ENCODE assay signal across 8 mouse cellular contexts in the genomic region with DNA sequence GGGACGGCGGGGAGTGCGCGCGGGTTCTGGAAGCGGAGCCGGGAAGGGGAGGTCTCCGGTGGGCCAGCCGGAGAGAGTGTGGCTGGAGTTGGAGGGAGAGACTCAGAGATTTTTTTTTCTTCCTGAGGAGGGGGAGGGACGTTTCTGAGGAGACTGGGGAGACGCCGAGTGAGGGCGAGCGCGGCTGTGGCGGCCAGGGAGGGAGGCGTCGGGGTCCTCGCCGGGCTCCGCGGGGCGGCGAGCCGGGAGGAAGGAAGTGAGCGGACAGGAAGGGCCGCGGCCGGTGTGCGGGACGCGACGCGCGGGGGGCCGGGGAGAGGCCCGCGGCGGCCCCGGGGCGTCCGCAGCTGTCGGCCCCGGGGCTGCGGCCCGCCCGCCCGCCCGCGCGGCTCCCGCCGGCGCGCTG. TPM values are rescaled to one million over a fixed set of nuclear protein-coding genes. Genes with fewer than 3 reads are reported as not detected.
DNase-seq lines count a peak whose midpoint lies in the region; ATAC-seq and TF ChIP-seq lines count a peak whose summit lies in the region.

No protein-coding gene starts in this region.

- peak overlapping the region; percentile 87 for H3K4me3 ChIP-seq in heart, embryonic 13.5 days
- peak overlapping the region; percentile 75 for H3K4me3 ChIP-seq in liver, embryonic 13.5 days (replicated peaks)
- H3K4me3 ChIP-seq in olfactory bulb, adult 2 months (ENCODE audit: insufficient read depth, low read depth, low read length): peak overlapping the region; percentile 95

- peak overlapping the region; percentile 97 for H3K9ac ChIP-seq in heart, embryonic 13.5 days
- H3K9ac ChIP-seq in liver, embryonic 13.5 days: peak overlapping the region; percentile 78

- peak overlapping the region; percentile 98 for H3K27ac ChIP-seq in heart, embryonic 13.5 days (replicated peaks)
- H3K27ac ChIP-seq in liver, embryonic 13.5 days: peak overlapping the region; percentile 74
- peak overlapping the region; percentile 93; the same call in 1 of the 2 replicates for H3K27ac ChIP-seq in olfactory bulb, adult 2 months (ENCODE audit: insufficient read depth, low read depth, low read length)

- H3K36me3 ChIP-seq in heart, embryonic 13.5 days: no peaks in the 10 kb centered on the region
- H3K36me3 ChIP-seq in liver, embryonic 13.5 days: no peaks in the 10 kb centered on the region

- under 1% methylated on average over 29 of the region's 55 CpGs for WGBS in heart, embryonic 13.5 days
- 1% methylated on average over 46 of the region's 55 CpGs for WGBS in liver, embryonic 13.5 days (ENCODE audit: insufficient replicate concordance)
- under 1% methylated on average over 54 of the region's 55 CpGs for WGBS in olfactory bulb, adult 2 months

- DNase-seq in heart, postnatal 4 days: no peak
- DNase-seq in Patski (ENCODE audit: low read depth, low spot score): no peak
- DNase-seq in forelimb bud, embryonic 11.5 days (ENCODE audit: low read depth, low spot score): peak; percentile 70
- DNase-seq in liver, embryonic 13.5 days: no peak
- DNase-seq in ovary, postnatal 14 days (ENCODE audit: low spot score): no peak
- DNase-seq in spleen, postnatal 36 days (ENCODE audit: low spot score in 2 of 2): no peak

- 0 out of 2 replicates have a peak, but pooled peaks have one; percentile 2 for TF ChIP-seq POLR2A in olfactory bulb, adult 2 months (IDR thresholded peaks at IDR 0.05; ENCODE audit: insufficient read depth, low read depth, low read length)

- H3K27me3 ChIP-seq in heart, embryonic 13.5 days (replicated peaks): no peaks in the 10 kb centered on the region; the same call in 1 of the 2 replicates
- H3K27me3 ChIP-seq in Patski: no peaks in the 10 kb centered on the region
- H3K27me3 ChIP-seq in liver, embryonic 13.5 days: peaks cover 46% of the 10 kb centered on the region

- in situ Hi-C loops in Patski (cut with MboI; ENCODE audit: low pct_unique_long_range_greater_than_20kb): no loop called here

- no peaks in the 10 kb centered on the region for H3K9me3 ChIP-seq in heart, embryonic 13.5 days
- H3K9me3 ChIP-seq in liver, embryonic 13.5 days (replicated peaks): no peaks in the 10 kb centered on the region

- H3K4me1 ChIP-seq in heart, embryonic 13.5 days: peaks cover 58% of the 10 kb centered on the region
- peaks cover 39% of the 10 kb centered on the region for H3K4me1 ChIP-seq in liver, embryonic 13.5 days (replicated peaks)
- H3K4me1 ChIP-seq in olfactory bulb, adult 2 months (ENCODE audit: control insufficient read depth, insufficient read depth, low read length): peaks cover 4% of the 10 kb centered on the region

- H3K4me2 ChIP-seq in heart, embryonic 13.5 days: peak overlapping the region; percentile 74
- peak overlapping the region; percentile 92 for H3K4me2 ChIP-seq in liver, embryonic 13.5 days

- peak; percentile 23; the same call in 1 of the 2 replicates for ATAC-seq in heart, embryonic 13.5 days (ENCODE audit: extremely low read depth, insufficient number of reproducible peaks, low FRiP score, low TSS enrichment)
- ATAC-seq in Patski: peak; percentile 28
- peak; percentile 49 for ATAC-seq in liver, embryonic 13.5 days (ENCODE audit: low read depth)

- TF ChIP-seq CTCF in Patski (IDR thresholded peaks at IDR 0.05): no peak
- TF ChIP-seq CTCF in olfactory bulb, adult 2 months (IDR thresholded peaks at IDR 0.05; ENCODE audit: insufficient read depth, low read depth, low read length): no peak

- CTCF ChIA-PET in Patski (lab: Charles Lee): no interaction called here

- POLR2A ChIA-PET in Patski (lab: Charles Lee): interaction anchor here (1.2 to 1.8 kb wide), 2 partner anchors 44 to 47 kb away, joined by 4 to 5 read pairs; no protein-coding TSS in a partner anchor

RNA-seq across cellular contexts. Expression of a gene that starts 0.4 kb away (rescaled TPM):
- polyA plus RNA-seq in heart, embryonic 13.5 days (2015; fragmentation: Nextera tagmentation; extraction: Ambion mirVana): 89.2 and 100 TPM in 2 replicates
- total RNA-seq in heart, postnatal 4 days (2021): 10 to 100 TPM; 58.4 to 62.3 TPM
- 26.8 TPM for polyA plus RNA-seq in Patski (2021)
- 17.3 and 19.3 TPM in 2 replicates for polyA plus RNA-seq in liver, embryonic 13.5 days (2015; fragmentation: Nextera tagmentation; extraction: Ambion mirVana)
- polyA plus RNA-seq in olfactory bulb, adult 2 months (2012; ENCODE audit: insufficient read depth, insufficient read length, low replicate concordance, missing spikeins): not detected in 2 replicates

RNA-seq across cellular contexts. Expression of a gene that starts 7.9 kb away (rescaled TPM):
- polyA plus RNA-seq in heart, embryonic 13.5 days (2015; fragmentation: Nextera tagmentation; extraction: Ambion mirVana): 0.17 TPM in 1 of 2 replicates, not detected in the other
- total RNA-seq in heart, postnatal 4 days (2021): under 1 TPM; 0.34 to 0.45 TPM
- polyA plus RNA-seq in Patski (2021): 0.28 TPM
- 0.06 TPM in 1 of 2 replicates, not detected in the other for polyA plus RNA-seq in liver, embryonic 13.5 days (2015; fragmentation: Nextera tagmentation; extraction: Ambion mirVana)
- not detected in 2 replicates for polyA plus RNA-seq in olfactory bulb, adult 2 months (2012; ENCODE audit: insufficient read depth, insufficient read length, low replicate concordance, missing spikeins)

RNA-seq across cellular contexts. Expression of a gene that starts 46.6 kb away (rescaled TPM):
- polyA plus RNA-seq in heart, embryonic 13.5 days (2015; fragmentation: Nextera tagmentation; extraction: Ambion mirVana): 0.16 TPM in 1 of 2 replicates, not detected in the other
- total RNA-seq in heart, postnatal 4 days (2021): not detected
- 0.05 TPM for polyA plus RNA-seq in Patski (2021)
- 0.15 TPM in 1 of 2 replicates, not detected in the other for polyA plus RNA-seq in liver, embryonic 13.5 days (2015; fragmentation: Nextera tagmentation; extraction: Ambion mirVana)
- not detected in 2 replicates for polyA plus RNA-seq in olfactory bulb, adult 2 months (2012; ENCODE audit: insufficient read depth, insufficient read length, low replicate concordance, missing spikeins)
